Mouse (Mus musculus): Measurements from ENCODE around the gene Ppara.

Ppara gene

DNA sequence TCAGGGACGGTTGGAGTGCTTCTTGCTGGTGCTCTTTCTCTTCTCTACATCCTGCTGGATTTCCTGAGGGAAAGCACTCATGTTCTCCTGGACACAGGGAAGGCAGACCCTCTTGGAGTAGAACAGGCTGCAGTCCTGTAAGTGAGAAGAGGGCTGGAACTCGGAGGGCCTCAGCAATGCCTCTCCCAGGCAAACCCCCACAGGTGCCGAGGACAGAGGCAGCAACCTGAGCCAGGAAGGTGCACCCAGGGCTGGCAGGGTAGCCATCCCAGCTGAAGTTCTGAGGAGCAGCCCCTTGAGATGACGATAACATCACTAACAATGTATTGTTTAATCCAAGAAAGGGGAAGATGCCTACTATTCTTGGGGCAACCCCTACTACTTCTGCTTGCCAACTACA is 72.6 kb downstream of the Ppara start:
- DNase-seq (ENCODE audit: low spot score), result no peak

DNA sequence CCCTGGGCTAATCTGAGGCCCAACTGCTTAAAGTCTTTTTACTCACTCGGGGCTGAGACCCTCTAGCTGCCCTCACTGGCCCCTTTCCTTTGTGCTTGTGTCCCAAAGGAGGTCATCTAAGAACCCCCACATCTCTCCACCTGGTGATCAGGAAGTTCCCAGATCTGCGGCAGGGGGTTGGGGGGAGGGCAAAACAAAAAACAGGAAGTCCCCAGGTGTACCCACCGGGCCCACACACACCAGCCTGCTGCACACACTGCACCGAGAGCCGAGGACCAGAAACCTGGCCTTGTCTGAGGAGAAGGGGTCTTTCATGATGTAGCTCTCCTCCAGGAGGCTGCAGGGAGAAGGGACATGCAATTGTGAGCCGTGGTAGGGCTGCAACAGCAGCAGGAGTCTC is 73.2 kb downstream of the Ppara start:
- DNase-seq (ENCODE audit: low spot score), result no peak

- DNase-seq (ENCODE audit: low spot score), result no peak
Observed at GRCm38 (mm10) chr15:85808434-85808833, 73.7 kb downstream of the Ppara start.

GRCm38 (mm10) chr15:85809091-85809490 is 74.3 kb downstream of the Ppara start:
- no peak for DNase-seq (ENCODE audit: low spot score)

GRCm38 (mm10) chr15:85810462-85810805 is 75.7 kb downstream of the Ppara start:
- DNase-seq (ENCODE audit: low spot score), result no peak

- DNase-seq (ENCODE audit: low spot score), result peak; percentile 64
Observed at GRCm38 (mm10) chr15:85810806-85811521, 76.2 kb downstream of the Ppara start.

DNA sequence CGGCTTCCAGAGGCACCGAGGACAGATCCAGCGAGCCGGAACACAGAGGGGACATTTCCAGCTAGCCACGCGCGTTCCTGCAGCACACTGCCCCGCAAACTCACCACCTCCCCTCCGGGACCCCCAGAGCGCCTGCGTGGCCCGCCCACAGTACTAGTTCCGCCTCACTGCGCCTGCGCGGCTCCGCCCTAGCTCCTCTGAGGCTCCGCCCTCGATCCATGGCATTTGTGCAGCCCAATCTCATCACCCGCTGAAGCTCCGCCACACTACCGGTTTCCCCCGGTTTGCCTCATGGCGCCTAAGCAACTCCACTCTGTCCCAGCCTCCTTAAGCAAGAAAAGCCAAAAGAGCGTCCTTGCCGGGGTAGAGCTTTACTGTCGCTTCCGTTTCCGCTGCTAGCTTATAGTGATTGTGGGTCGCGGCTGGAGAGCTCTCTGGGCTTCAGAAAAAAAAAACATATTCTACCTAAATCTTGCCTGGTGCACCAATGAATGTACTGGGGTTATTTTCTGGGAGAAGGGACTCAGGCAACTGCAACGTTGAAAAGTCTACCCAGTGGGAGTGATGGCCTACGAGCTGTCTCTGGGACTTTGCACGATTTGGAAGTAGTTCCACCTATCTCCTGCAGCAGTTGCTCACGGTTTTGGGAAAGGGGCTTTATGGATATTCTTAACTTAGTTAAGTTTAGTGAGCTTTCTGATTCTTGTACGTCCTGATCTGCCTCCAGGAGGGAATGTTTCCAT is 76.9 kb downstream of the Ppara start, which contains the start of gene Cdpf1:
TSS of gene Cdpf1 (minus strand) at position 163 of the 743 bp plus-strand sequence.
- DNase-seq (ENCODE audit: low spot score), result peak; percentile 98

DNA sequence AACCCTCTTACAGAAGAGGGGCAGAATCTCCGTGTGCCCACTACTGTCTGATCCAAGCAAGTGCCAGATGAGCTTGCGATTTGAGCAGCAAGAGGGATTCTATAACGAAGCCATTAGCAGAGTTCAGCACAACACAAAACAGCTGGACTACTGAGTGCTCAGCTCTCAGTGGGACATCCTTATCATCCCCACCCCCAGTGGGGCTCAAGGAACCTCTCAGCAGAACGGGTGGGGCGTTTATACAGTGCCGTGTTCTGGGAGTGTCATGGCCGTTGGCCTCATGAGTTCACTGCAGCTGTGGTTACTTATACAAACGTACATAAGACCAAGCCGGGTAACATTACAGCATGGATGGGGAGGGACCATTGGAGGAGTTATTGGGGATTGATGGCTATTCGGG is 78.6 kb downstream of the Ppara start:
- DNase-seq (ENCODE audit: low spot score), result no peak

GRCm38 (mm10) chr15:85821203-85822010 is 86.6 kb downstream of the Ppara start, which contains the start of gene Pkdrej:
Gene Pkdrej (minus strand): TSS chr15:85821734.
- peak; percentile 56 for DNase-seq (ENCODE audit: low spot score)

GRCm38 (mm10) chr15:85822011-85822359 is 87.2 kb downstream of the Ppara start:
- no peak for DNase-seq (ENCODE audit: low spot score)

DNA sequence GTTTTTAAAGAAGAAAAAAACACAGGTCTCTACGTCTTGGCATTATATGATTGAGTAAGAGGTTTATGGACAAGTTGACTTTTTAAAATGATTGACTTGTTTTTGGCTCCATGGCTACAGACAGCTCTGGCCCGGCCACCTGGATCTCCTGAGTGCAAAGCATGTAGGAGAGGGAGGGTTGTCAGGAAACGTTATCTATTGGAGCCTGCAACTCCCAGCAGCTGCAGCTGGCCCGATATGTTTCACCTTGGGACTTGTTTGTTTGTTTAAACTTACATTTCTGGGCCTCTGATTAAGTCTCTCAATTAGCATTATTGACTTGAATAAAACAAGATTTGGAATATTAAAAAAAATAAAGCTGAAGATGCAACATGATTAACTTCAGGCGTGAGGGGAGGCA is 91.9 kb downstream of the Ppara start:
- DNase-seq (ENCODE audit: low spot score), result no peak

GRCm38 (mm10) chr15:85828071-85828470 is 93.3 kb downstream of the Ppara start:
- DNase-seq (ENCODE audit: low spot score), result no peak

DNA sequence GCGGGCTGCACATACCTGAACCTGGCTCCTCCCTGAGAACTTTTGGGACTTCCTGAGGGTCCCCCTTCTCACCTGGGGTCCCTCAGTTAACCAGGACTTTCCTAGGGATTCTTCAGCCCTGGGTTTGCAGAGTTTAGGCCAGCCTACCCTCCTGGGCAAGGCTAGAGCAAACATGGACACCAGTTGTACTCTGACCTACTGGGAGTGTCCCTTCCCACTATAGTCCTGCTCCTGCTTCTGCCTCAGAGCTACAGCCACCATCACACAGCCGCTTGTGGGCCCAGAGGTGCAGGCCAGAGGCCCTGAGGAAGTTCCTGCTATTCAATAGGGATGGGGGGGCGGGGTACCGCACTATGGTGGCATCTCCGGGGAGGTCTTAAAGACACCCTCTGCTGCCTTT is 94.7 kb downstream of the Ppara start:
- DNase-seq (ENCODE audit: low spot score), result no peak

- DNase-seq (ENCODE audit: low spot score), result peak; percentile 85
Observed at GRCm38 (mm10) chr15:85831954-85832590, 97.3 kb downstream of the Ppara start, which contains the start of gene Ttc38. Gene Ttc38 (plus strand): TSS chr15:85832306.

DNA sequence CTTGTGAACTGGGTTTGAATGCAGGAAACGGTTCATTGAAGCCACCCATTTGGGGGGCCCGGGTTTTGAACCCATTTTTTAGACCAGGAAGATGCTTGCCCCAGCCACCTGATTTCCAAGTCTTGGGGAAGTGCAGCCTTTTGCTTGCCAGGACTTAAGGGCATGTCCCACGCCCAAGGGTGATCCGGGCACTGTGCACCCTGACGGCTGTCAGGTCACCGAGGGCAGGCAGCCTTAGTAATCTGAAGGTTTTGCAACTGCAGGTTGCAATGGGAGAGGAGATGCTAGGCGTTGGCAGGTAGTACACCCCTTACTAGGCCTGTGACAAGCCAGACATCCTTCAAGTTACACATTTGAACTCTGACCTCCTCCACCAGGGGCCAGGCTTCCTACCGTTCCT is 97.8 kb downstream of the Ppara start:
- no peak for DNase-seq (ENCODE audit: low spot score)

- peak; percentile 6 for DNase-seq (ENCODE audit: low spot score)
Observed at GRCm38 (mm10) chr15:85835335-85835734, 100.6 kb downstream of the Ppara start.

DNA sequence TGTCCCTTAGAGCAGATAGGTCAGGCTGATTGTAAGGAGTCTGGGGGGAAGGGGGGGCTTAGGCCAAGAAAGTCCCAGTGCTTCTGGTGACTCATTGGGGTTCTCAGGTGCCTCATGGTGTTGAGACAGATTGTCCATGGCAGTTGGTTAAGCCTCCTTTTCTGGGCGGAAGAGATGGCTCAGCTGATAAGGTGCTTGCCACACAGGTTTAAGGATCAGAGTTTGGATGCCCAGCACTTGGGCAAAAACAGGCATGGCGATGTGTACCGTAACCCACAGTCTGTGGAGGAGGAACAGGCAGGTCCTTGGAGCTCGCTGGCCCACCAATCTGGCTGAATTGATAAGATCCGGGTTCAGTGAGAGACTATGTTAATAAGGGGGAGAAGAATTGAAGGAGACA is 102.1 kb downstream of the Ppara start:
- DNase-seq (ENCODE audit: low spot score), result no peak

GRCm38 (mm10) chr15:85840983-85841382 is 106.2 kb downstream of the Ppara start:
- peak; percentile 53 for DNase-seq (ENCODE audit: low spot score)

DNA sequence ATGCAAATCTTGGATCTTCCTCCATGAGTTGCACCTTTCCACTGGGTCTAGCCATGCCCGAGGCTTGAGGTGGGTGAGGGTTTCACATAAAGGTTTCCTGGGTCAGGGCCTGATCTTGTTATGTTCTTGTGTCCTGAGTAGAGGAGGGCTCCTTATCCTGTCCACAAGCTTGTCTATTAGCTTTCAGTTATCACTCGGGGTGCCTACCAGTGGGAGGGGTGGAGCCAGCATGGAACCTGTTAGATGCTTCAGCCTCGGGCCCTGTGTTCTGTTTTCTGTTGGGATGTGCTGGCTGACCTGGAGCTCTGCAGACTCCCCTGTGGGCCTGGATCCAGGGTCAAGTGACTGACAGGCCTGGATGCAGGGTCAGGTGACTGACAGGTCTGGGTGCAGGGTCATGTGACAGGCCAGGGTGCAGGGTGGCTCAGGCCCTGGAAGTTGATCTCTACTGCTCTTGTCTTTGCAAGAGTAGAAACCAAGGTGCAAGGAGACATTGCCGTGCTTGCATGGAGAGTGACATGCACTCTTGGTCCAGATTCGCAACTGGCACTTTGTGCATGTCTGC is 107.1 kb downstream of the Ppara start:
- DNase-seq (ENCODE audit: low spot score), result no peak

GRCm38 (mm10) chr15:85845071-85845470 is 110.3 kb downstream of the Ppara start:
- no peak for DNase-seq (ENCODE audit: low spot score)

DNA sequence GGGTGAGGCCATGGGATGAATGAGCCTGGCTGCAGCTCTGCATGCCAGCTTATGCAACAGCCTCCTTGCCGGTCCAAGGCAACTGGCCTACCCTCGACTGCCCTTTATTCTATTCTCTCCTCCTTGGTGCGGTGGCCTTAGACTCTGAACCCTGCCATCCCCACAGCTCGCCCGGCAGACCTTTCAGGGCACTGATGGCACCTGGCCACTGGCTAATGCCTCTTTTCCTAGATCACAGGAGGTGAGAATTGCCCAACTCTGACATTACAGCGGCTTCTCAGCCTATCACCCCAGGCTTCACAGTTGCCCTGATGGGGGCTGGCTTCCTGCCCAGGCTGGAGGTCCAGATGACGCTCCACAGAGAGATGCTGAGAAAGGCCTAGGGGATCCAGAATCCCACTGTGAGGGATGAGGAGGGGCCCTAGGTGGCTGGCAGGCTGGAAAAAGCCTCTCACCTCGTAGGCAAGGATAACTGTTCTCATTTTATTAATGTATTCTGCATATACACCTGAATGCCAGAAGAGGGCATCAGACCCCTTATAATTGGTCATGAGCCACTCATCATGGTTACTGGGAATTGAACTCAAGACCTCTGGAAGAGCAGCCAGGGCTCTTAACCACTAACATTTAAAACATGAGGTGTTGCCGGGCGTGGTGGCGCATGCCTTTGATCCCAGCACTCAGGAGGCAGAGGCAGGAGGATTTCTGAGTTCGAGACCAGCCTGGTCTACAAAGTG is 117.0 kb downstream of the Ppara start:
- DNase-seq (ENCODE audit: low spot score), result no peak

All from embryo, embryonic 10.5 days (tissue).